Mouse (Mus musculus): ENCODE measurements around the gene Casp12. TPM values are rescaled to one million over a fixed set of nuclear protein-coding genes. Genes with fewer than 3 reads are reported as not detected.
"Not testable (repeated sequence)": the region's sequence is repeated elsewhere in the genome, so short reads cannot be mapped to it uniquely, and the experiment has no call there.

The Casp12 gene
- polyA plus RNA-seq (2017; shearing (Covaris generic)) = not detected

GRCm38 (mm10) chr9:5345291-5345898 is at the start of gene Casp12:
Casp12 (plus strand) TSS chr9:5345430.
- ATAC-seq = no peak

- ATAC-seq = no peak
These were observed 48.6 kb upstream of the Casp12 start for GRCm38 (mm10) chr9:5296354-5297237.

GRCm38 (mm10) chr9:5298329-5299131 is 46.7 kb upstream of the Casp12 start, which contains the start of gene Casp1:
Casp1 (plus strand) TSS chr9:5298517.
- ATAC-seq = peak; percentile 88

- ATAC-seq = no peak
These were observed 46.2 kb upstream of the Casp12 start for GRCm38 (mm10) chr9:5299132-5299381.

GRCm38 (mm10) chr9:5308561-5308960 is 36.7 kb upstream of the Casp12 start, which contains the start of gene Casp4:
Casp4 (plus strand) TSS chr9:5308828.
- peak; percentile 84 for ATAC-seq

GRCm38 (mm10) chr9:5310112-5310511 is 35.1 kb upstream of the Casp12 start:
- ATAC-seq = no peak

- ATAC-seq = peak; percentile 32
These were observed 33.8 kb upstream of the Casp12 start for GRCm38 (mm10) chr9:5311435-5311834.

- ATAC-seq = no peak
These were observed 17.0 kb upstream of the Casp12 start for GRCm38 (mm10) chr9:5328204-5328603.

- no peak for ATAC-seq
These were observed 12.8 kb upstream of the Casp12 start for GRCm38 (mm10) chr9:5332441-5332840.

GRCm38 (mm10) chr9:5333422-5333821 is 11.8 kb upstream of the Casp12 start:
- no peak for ATAC-seq

GRCm38 (mm10) chr9:5343092-5343491 is 2.1 kb upstream of the Casp12 start:
- no peak for ATAC-seq

GRCm38 (mm10) chr9:5344090-5344489 is 1.1 kb upstream of the Casp12 start:
- ATAC-seq = no peak

- ATAC-seq = no peak
These were observed 2.2 kb downstream of the Casp12 start for GRCm38 (mm10) chr9:5347381-5347780.

GRCm38 (mm10) chr9:5353673-5354072 is 8.4 kb downstream of the Casp12 start:
- ATAC-seq = no peak

- ATAC-seq = no peak
These were observed 11.6 kb downstream of the Casp12 start for GRCm38 (mm10) chr9:5356801-5357200.

GRCm38 (mm10) chr9:5393561-5393960 is 48.3 kb downstream of the Casp12 start:
- ATAC-seq = no peak

- ATAC-seq = not testable (repeated sequence)
These were observed 50.6 kb downstream of the Casp12 start for GRCm38 (mm10) chr9:5395861-5396260.

GRCm38 (mm10) chr9:5410988-5411568 is 65.8 kb downstream of the Casp12 start:
- ATAC-seq = no peak

GRCm38 (mm10) chr9:5412446-5413111 is 67.3 kb downstream of the Casp12 start:
- ATAC-seq = no peak

- no peak for ATAC-seq
These were observed 72.6 kb downstream of the Casp12 start for GRCm38 (mm10) chr9:5417871-5418270.

Measured in inflammation-experienced regulatory T-cells, adult 6 months (primary cell).